ENCODE assay signal across 8 mouse cellular contexts in the genomic region with DNA sequence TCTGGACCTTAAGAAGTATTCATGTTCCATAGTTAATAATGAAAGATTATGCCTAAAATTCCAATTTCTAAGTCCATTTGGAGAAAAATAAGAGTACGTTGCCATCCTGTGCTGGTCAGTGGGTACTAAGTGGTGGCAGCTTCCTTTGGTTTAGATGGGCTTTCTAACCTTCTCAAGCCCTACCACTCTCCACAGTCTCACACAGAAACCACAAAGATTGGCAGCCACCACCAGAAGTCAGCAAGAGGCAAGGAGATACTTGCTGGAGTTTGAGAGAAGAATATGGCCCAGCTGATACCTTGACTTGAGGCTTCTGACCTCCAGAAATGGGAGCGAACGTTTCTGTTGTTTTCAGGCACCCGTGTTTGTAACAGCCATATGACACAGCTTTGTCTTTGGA.
"Had no signal": no experiment of that assay in that cellular context is flagged by ENCODE, and none has a peak within 500 bp of the region (broad histone marks: within the 10 kb centered on the region; RNA-seq: fewer than 3 reads in every experiment).

No protein-coding gene starts in this region.

- H3K27ac ChIP-seq: intestine, embryonic 15.5 days; kidney, postnatal 0 days; limb, embryonic 10.5 days; midbrain, embryonic 12.5 days had no signal

- H3K9ac ChIP-seq: intestine, embryonic 15.5 days; lung, embryonic 14.5 days; midbrain, embryonic 12.5 days; neural tube, embryonic 15.5 days had no signal

- H3K4me1 ChIP-seq: limb, embryonic 10.5 days had no signal

- H3K9me3 ChIP-seq: intestine, embryonic 15.5 days; limb, embryonic 10.5 days; megakaryocyte, embryonic 14.5 days; midbrain, embryonic 12.5 days; neural tube, embryonic 15.5 days had no signal

- H3K36me3 ChIP-seq: intestine, embryonic 15.5 days; limb, embryonic 10.5 days; midbrain, embryonic 12.5 days; neural tube, embryonic 15.5 days had no signal

- H3K4me2 ChIP-seq: intestine, embryonic 15.5 days; lung, embryonic 14.5 days; midbrain, embryonic 12.5 days had no signal

- H3K4me3 ChIP-seq: intestine, embryonic 15.5 days; left cerebral cortex, adult 2 months; limb, embryonic 10.5 days; midbrain, embryonic 12.5 days; neural tube, embryonic 15.5 days had no signal

- H3K27me3 ChIP-seq: intestine, embryonic 15.5 days; megakaryocyte, embryonic 14.5 days; midbrain, embryonic 12.5 days; neural tube, embryonic 15.5 days had no signal
